Mouse (Mus musculus) cortical plate, adult 2 months (tissue): ENCODE data around the gene Pxk.

ENCODE experiments used
- CTCF ChIP-seq: fragments of 200-500 bp; IDR thresholded peaks from 2 replicates; pipeline ENCODE4 v1.5.1; 2011; ENCODE audit warnings: mild to moderate bottlenecking, control low read depth, low read length; ENCODE audit not compliant: insufficient read depth; ENCODE audit errors: extremely low read depth
- POLR2A ChIP-seq: fragments of 200-500 bp; IDR thresholded peaks from 2 replicates; pipeline ENCODE4 v1.6.1; 2011; ENCODE audit warnings: mild to moderate bottlenecking, low read length, control low read depth; ENCODE audit not compliant: insufficient read depth; ENCODE audit errors: extremely low read depth

DNA sequence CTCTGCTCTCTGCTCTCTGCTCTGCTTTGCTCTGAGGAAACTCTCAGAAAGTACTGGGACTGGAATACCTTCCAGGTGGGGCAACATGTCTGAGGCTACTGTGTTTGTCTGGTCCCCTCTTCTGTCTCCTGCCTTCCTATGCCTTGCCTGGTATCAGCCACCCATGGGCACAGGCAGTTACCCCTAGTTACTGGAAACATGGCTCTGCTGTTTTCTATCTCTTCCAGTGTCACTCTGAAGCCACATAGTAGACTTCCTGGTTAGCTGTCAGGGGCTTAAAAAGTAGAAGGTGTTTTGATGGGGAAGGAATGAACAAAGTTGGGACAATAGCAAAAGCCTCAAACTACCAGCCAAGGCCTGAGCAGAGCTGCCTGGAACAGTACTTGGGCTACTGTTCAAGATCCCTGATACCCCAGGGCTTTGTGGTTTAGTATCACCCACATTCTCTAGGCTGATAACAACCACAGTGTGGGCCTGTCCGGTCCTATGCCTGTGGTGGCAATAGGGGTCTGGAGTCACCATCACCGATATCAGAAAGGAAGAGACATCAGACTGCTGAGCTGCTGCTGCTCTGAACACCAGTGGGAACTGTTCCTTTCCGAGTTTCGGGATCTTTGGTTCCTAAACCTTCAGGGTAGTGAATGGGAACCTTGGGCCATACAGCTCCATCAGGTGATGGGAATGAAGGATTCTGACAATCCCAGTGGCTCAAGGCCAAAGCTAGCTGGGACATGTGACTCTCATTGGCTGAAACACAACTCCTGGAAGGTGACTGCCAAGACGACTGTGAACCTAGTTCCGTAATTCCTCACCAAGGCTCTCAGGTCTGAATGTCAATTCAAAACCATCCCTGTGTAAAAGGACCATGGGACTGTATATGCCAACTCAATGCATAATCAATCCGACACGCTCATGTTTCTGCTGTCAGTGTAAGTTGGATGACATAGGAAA, 33.9 kb upstream of the Pxk start:
- TF ChIP-seq POLR2A (no peak), CTCF (no peak)
